Mouse (Mus musculus) ES-Bruce4 (cell line): ENCODE measurements at regions not wholly inside any gene's neighbourhood (a gene's known extent, or its start where the extent isn't known, plus 50 kb on each side); places are given as distances from the start of the nearest gene placed in this dataset.

Source experiments
- CTCF ChIP-seq: IDR thresholded peaks from one replicate; pipeline ENCODE4 v1.8.1; 2011; ENCODE audit warnings: low read depth, low read length
- POLR2A ChIP-seq: IDR thresholded peaks from one replicate; pipeline ENCODE4 v1.8.1; 2011; ENCODE audit warnings: low read length; ENCODE audit not compliant: insufficient read depth

- no peak for TF ChIP-seq CTCF
- TF ChIP-seq POLR2A, result no peak
Observed at GRCm38 (mm10) chr1:99679980-99680379, 92.6 kb upstream of the Cntnap5b start.
